Comparison of ENCODE assay signal across 15 mouse cellular contexts in genomic region chr11:62317746-62318145, GRCm38 (mm10). TPM values are rescaled to one million over a fixed set of nuclear protein-coding genes. Genes with fewer than 3 reads are reported as not detected.
DNase-seq lines count a peak whose midpoint lies in the region; ATAC-seq lines count a peak whose summit lies in the region.
"Had no signal": no experiment of that assay in that cellular context is flagged by ENCODE, and none has a peak within 500 bp of the region (broad histone marks: within the 10 kb centered on the region; RNA-seq: fewer than 3 reads in every experiment).

No protein-coding gene starts in this region.

- H3K27ac ChIP-seq in kidney, embryonic 16.5 days (ENCODE audit: low read length) = no peak overlapping the region
- no peak overlapping the region for H3K27ac ChIP-seq in embryonic facial prominence, embryonic 10.5 days (replicated peaks)
- H3K27ac ChIP-seq: kidney, postnatal 0 days; limb, embryonic 15.5 days; lung, embryonic 15.5 days had no signal

- no peak overlapping the region for H3K4me3 ChIP-seq in kidney, embryonic 16.5 days (ENCODE audit: low read length)
- no peak overlapping the region for H3K4me3 ChIP-seq in embryonic facial prominence, embryonic 10.5 days
- H3K4me3 ChIP-seq: limb, embryonic 15.5 days; lung, embryonic 15.5 days had no signal

- H3K9me3 ChIP-seq in kidney, embryonic 16.5 days (ENCODE audit: low read length) = no peaks in the 10 kb centered on the region
- no peaks in the 10 kb centered on the region for H3K9me3 ChIP-seq in embryonic facial prominence, embryonic 10.5 days
- H3K9me3 ChIP-seq: limb, embryonic 15.5 days; lung, embryonic 15.5 days had no signal

- H3K36me3 ChIP-seq in kidney, embryonic 16.5 days (ENCODE audit: insufficient read depth, low read length) = peaks cover 71% of the 10 kb centered on the region
- H3K36me3 ChIP-seq in embryonic facial prominence, embryonic 10.5 days (replicated peaks) = peaks cover 100% of the 10 kb centered on the region

- peak; percentile 58 to 70 for DNase-seq in cerebellum, adult 18-20 months
- peak; percentile 68 to 76 for DNase-seq in frontal cortex, postnatal 36 days (ENCODE audit: low spot score in 2 of 2)
- peak; percentile 65 to 84 for DNase-seq in left cerebral cortex, adult 18-20 months (ENCODE audit: low spot score in 2 of 2)
- DNase-seq in right cerebral cortex, postnatal 25 days = peak; percentile 60
- no peak for DNase-seq in embryonic facial prominence, embryonic 10.5 days (ENCODE audit: low spot score)
- no peak for DNase-seq in adrenal gland, adult (ENCODE audit: inconsistent age in 2 of 2, low spot score in 1 of 2)
- DNase-seq: adrenal gland, postnatal 14 days; gastrocnemius, postnatal 36 days had no signal

- no peak overlapping the region for H3K9ac ChIP-seq in kidney, embryonic 16.5 days (replicated peaks; ENCODE audit: low read length)
- H3K9ac ChIP-seq: limb, embryonic 15.5 days; lung, embryonic 15.5 days had no signal

- H3K4me2 ChIP-seq in kidney, embryonic 16.5 days (replicated peaks; ENCODE audit: low read depth, low read length) = no peak overlapping the region
- H3K4me2 ChIP-seq: limb, embryonic 15.5 days; lung, embryonic 15.5 days; midbrain, embryonic 11.5 days had no signal

- no peak for ATAC-seq in cerebellum, adult (ENCODE audit: insufficient number of reproducible peaks, low FRiP score, low TSS enrichment)
- ATAC-seq in kidney, embryonic 16.5 days (ENCODE audit: low FRiP score, low TSS enrichment) = no peak
- ATAC-seq: forebrain, embryonic 14.5 days had no signal

- 86% methylated on average over 11 of the region's 11 CpGs for WGBS in kidney, embryonic 16.5 days
- 90% methylated on average over 11 of the region's 11 CpGs for whole genome bisulfite sequencing in embryonic facial prominence, embryonic 10.5 days

- no peaks in the 10 kb centered on the region for H3K4me1 ChIP-seq in kidney, embryonic 16.5 days (ENCODE audit: insufficient read depth, low read length)
- H3K4me1 ChIP-seq in embryonic facial prominence, embryonic 10.5 days = no peaks in the 10 kb centered on the region
- H3K4me1 ChIP-seq: limb, embryonic 15.5 days; lung, embryonic 15.5 days had no signal

- no peaks in the 10 kb centered on the region for H3K27me3 ChIP-seq in kidney, embryonic 16.5 days (ENCODE audit: insufficient read depth, low read length)
- H3K27me3 ChIP-seq in embryonic facial prominence, embryonic 10.5 days (replicated peaks; ENCODE audit: low read depth, poor library complexity, severe bottlenecking) = no peaks in the 10 kb centered on the region
- H3K27me3 ChIP-seq: limb, embryonic 15.5 days; lung, embryonic 15.5 days had no signal

RNA-seq across cellular contexts. Expression of gene Ttc19, which starts 36.5 kb away (rescaled TPM):
- 10 to 100 TPM; 89.4 to 91.9 TPM for total RNA-seq in left cerebral cortex, adult 18-20 months (2021)
- 17.2 and 19.8 TPM in 2 replicates for polyA plus RNA-seq in kidney, embryonic 16.5 days (2015; fragmentation: Nextera tagmentation; extraction: Ambion mirVana)
- 18.3 and 19.5 TPM in 2 replicates for polyA plus RNA-seq in embryonic facial prominence, embryonic 10.5 days (2016; fragmentation: Nextera tagmentation; extraction: Ambion mirVana)

RNA-seq across cellular contexts. Expression of gene Zswim7, which starts 36.6 kb away (rescaled TPM):
- total RNA-seq in left cerebral cortex, adult 18-20 months (2021) = 10 to 100 TPM; 17.9 to 18.3 TPM
- 23.0 and 24.3 TPM in 2 replicates for polyA plus RNA-seq in kidney, embryonic 16.5 days (2015; fragmentation: Nextera tagmentation; extraction: Ambion mirVana)
- polyA plus RNA-seq in embryonic facial prominence, embryonic 10.5 days (2016; fragmentation: Nextera tagmentation; extraction: Ambion mirVana) = 18.1 and 21.7 TPM in 2 replicates

Comparison
In these comparisons a context has a peak if more than half of its experiments do, and no peak if none do; other contexts are left out.
1. DNase-seq: peak in cerebellum, adult 18-20 months (2 of 2), frontal cortex, postnatal 36 days (2 of 2), left cerebral cortex, adult 18-20 months (2 of 2) and right cerebral cortex, postnatal 25 days (single experiment); none in embryonic facial prominence, embryonic 10.5 days (single experiment) and adrenal gland, adult (0 of 2).